Mouse (Mus musculus) lung, postnatal 0 days (tissue): ENCODE measurements around the gene Arl2. TPM values are rescaled to one million over a fixed set of nuclear protein-coding genes. Genes with fewer than 3 reads are reported as not detected.

Experiments
- ATAC-seq: fragments of 200-750 bp; cut with Nextera tagmentation; 2 replicates; pipeline ENCODE4 v1.8.0; 2017; ENCODE audit warnings: moderate library complexity
- DNase-seq: peaks from one replicate; pipeline ENCODE4 v3.0.0-alpha.2; 2016; ENCODE audit warnings: low spot score
- H3K27ac ChIP-seq: fragments of 300-500 bp; sonication (generic); 2 replicates; pipeline ENCODE4 v1.5.1; 2014; ENCODE audit warnings: antibody characterized with exemption, mild to moderate bottlenecking, low read length, mixed read lengths
- H3K27me3 ChIP-seq: fragments of 300-500 bp; sonication (generic); replicated peaks from 2 replicates; pipeline ENCODE4 v1.6.1; 2014; ENCODE audit warnings: low read length, mixed read lengths; ENCODE audit not compliant: insufficient read depth
- H3K36me3 ChIP-seq: fragments of 300-500 bp; sonication (generic); 2 replicates; pipeline ENCODE4 v1.6.1; 2014; ENCODE audit warnings: low read length, mixed read lengths; ENCODE audit not compliant: insufficient read depth
- H3K4me1 ChIP-seq: fragments of 300-500 bp; sonication (generic); 2 replicates; pipeline ENCODE4 v1.6.1; 2014; ENCODE audit warnings: antibody characterized with exemption, low read depth, low read length, mixed read lengths; ENCODE audit not compliant: insufficient read depth
- H3K4me2 ChIP-seq: fragments of 300-500 bp; sonication (generic); replicated peaks from 2 replicates; pipeline ENCODE4 v1.6.1; 2014; ENCODE audit warnings: low read depth, mild to moderate bottlenecking, low read length, moderate library complexity, mixed read lengths
- H3K4me3 ChIP-seq: fragments of 300-500 bp; sonication (generic); 2 replicates; pipeline ENCODE4 v1.5.1; 2014; ENCODE audit warnings: low read depth, low read length
- H3K9ac ChIP-seq: fragments of 300-500 bp; sonication (generic); replicated peaks from 2 replicates; pipeline ENCODE4 v1.6.1; 2014; ENCODE audit warnings: low read depth, mild to moderate bottlenecking
- H3K9me3 ChIP-seq: fragments of 300-500 bp; sonication (generic); 2 replicates; pipeline ENCODE4 v1.6.1; 2016; ENCODE audit warnings: low read length, mixed read lengths
- CTCF ChIP-seq: IDR thresholded peaks from 2 replicates; pipeline ENCODE4 v1.5.1; 2016; ENCODE audit warnings: antibody characterized with exemption, mild to moderate bottlenecking
- EP300 ChIP-seq: IDR thresholded peaks from 2 replicates; pipeline ENCODE4 v1.6.1; 2016; ENCODE audit warnings: antibody characterized with exemption, mild to moderate bottlenecking, control low read depth
- WGBS: fragments of 180-500 bp; shearing (Covaris S2); extraction: QIAGEN DNeasy Blood & Tissue Kit; methylation state at CpG from one replicate; pipeline ENCODE4 v1.1.7; 2014; 5-methylcytosine and 5-hydroxymethylcytosine counted together
- polyA plus RNA-seq: library from polyadenylated mRNA; unstranded; fragments of >200 nt; fragmentation: Nextera tagmentation; extraction: Ambion mirVana; gene quantifications from 2 replicates; pipeline ENCODE4 v1.2.1, GENCODE M21; 2015

Gene Arl2
- polyA plus RNA-seq, 1 experiment from 2014 or later, result 64.6 TPM

DNA sequence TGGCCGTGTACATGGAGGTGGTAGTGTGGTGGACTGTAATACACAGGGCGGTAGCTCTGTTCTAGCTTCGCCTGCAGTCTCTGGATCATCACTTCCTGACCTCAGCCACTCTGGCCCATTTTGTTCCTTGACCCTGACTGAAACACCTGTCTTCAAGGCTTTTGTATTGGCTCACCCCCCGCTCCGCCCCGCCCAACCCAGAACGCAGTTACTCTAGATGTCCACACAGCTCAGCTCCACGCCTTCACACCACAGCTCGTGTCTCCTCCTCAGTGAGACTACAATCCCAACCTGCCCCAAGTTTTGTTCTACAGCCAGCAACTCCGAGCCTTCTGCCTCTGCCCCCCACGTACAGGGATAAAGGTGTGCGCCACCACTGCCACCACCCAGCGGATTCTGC lies 52.5 kb downstream of the Arl2 start:
- H3K9me3 ChIP-seq, result no peaks in the 10 kb centered on the region
- no peak overlapping the region for H3K4me2 ChIP-seq
- no peaks in the 10 kb centered on the region for H3K27me3 ChIP-seq
- no peak overlapping the region for H3K4me3 ChIP-seq
- WGBS, result 91% methylated on average over 13 of the region's 13 CpGs
- TF ChIP-seq CTCF (no peak), EP300 (no peak)
- DNase-seq (no peak), ATAC-seq (no peak)
- H3K9ac ChIP-seq, result no peak overlapping the region
- H3K27ac ChIP-seq, result no peak overlapping the region
- H3K4me1 ChIP-seq, result 0 out of 2 replicates have a peak, but pooled peaks cover 5% of the 10 kb centered on the region
- H3K36me3 ChIP-seq, result 0 out of 2 replicates have a peak, but pooled peaks cover 3% of the 10 kb centered on the region

- DNase-seq, result peak; percentile 84
These were observed 55.9 kb downstream of the Arl2 start for GRCm38 (mm10) chr19:6085417-6085879.

GRCm38 (mm10) chr19:6084478-6085248 lies 56.7 kb downstream of the Arl2 start, which contains the start of the genes Zfpl1 and Cdca5:
Gene Zfpl1, minus strand, starts transcription at chr19:6084956.
Gene Cdca5, plus strand, starts transcription at chr19:6084983.
- H3K36me3 ChIP-seq, result peaks cover 20% of the 10 kb centered on the region; the same call in 1 of the 2 replicates
- TF ChIP-seq EP300, result peak; percentile 55; the same call in 1 of the 2 replicates
- no peak for TF ChIP-seq CTCF

More at GRCm38 (mm10) chr19:6085417-6085879, 55.9 kb downstream of the Arl2 start:
- 0 out of 2 replicates have a peak, but pooled peaks cover 6% of the 10 kb centered on the region for H3K4me1 ChIP-seq
- WGBS, result 1% methylated on average over 17 of the region's 17 CpGs
- TF ChIP-seq CTCF (no peak), EP300 (no peak)
- H3K9ac ChIP-seq, result peak overlapping the region; percentile 34; the same call in 1 of the 2 replicates
- H3K27ac ChIP-seq, result no peak overlapping the region
- ATAC-seq, result peak; percentile 60
- peak overlapping the region; percentile 62 for H3K4me3 ChIP-seq
- H3K36me3 ChIP-seq, result peaks cover 15% of the 10 kb centered on the region; the same call in 1 of the 2 replicates
- H3K4me2 ChIP-seq, result peak overlapping the region; percentile 94
- H3K9me3 ChIP-seq, result no peaks in the 10 kb centered on the region
- H3K27me3 ChIP-seq, result no peaks in the 10 kb centered on the region

More at GRCm38 (mm10) chr19:6084478-6085248, 56.7 kb downstream of the Arl2 start, which contains the start of the genes Zfpl1 and Cdca5:
- Histone ChIP-seq H3K4me3 (peak within 1 kb of the TSS; percentile 62), H3K9me3 (no peaks in the 10 kb centered on the region), H3K27ac (peak within 1 kb of the TSS; percentile 40; the same call in 1 of the 2 replicates), H3K9ac (peak within 1 kb of the TSS; percentile 65), H3K27me3 (no peaks in the 10 kb centered on the region), H3K4me2 (peak within 1 kb of the TSS; percentile 94), H3K4me1 (0 out of 2 replicates have a peak, but pooled peaks cover 6% of the 10 kb centered on the region)
- peak; percentile 96 for ATAC-seq
- under 1% methylated on average over 57 of the region's 58 CpGs for WGBS
- DNase-seq, result peak; percentile 98

Other genes with a start within 250 kb of the Arl2 start
- gene Tigd3, start 247.4 kb downstream of the Arl2 start, polyA plus RNA-seq, result 1.3 and 1.5 TPM in 2 replicates
- gene Dpf2, start 228.5 kb downstream of the Arl2 start, polyA plus RNA-seq, result 77.7 and 78.0 TPM in 2 replicates
- 21.3 and 23.2 TPM in 2 replicates for gene Cdc42ep2, start 216.7 kb downstream of the Arl2 start, polyA plus RNA-seq
- 16.6 and 20.7 TPM in 2 replicates for gene Pola2, start 177.3 kb downstream of the Arl2 start, polyA plus RNA-seq
- gene Slc22a20, start 155.4 kb downstream of the Arl2 start, polyA plus RNA-seq, result not detected in 2 replicates
- 11.9 and 14.3 TPM in 2 replicates for gene Capn1, start 125.7 kb downstream of the Arl2 start, polyA plus RNA-seq
- gene Syvn1, start 95.0 kb downstream of the Arl2 start, polyA plus RNA-seq, result 16.3 and 18.7 TPM in 2 replicates
- 36.7 and 37.6 TPM in 2 replicates for gene Mrpl49, start 83.8 kb downstream of the Arl2 start, polyA plus RNA-seq
- 784 and 827 TPM in 2 replicates for gene Fau, start 83.7 kb downstream of the Arl2 start, polyA plus RNA-seq
- 31.2 and 33.9 TPM in 2 replicates for gene Znhit2, start 80.4 kb downstream of the Arl2 start, polyA plus RNA-seq
- 8.1 and 9.5 TPM in 2 replicates for gene Tm7sf2, start 73.2 kb downstream of the Arl2 start, polyA plus RNA-seq
- 48.7 and 52.7 TPM in 2 replicates for gene Vps51, start 64.3 kb downstream of the Arl2 start, polyA plus RNA-seq
- gene Tmem262, start 61.5 kb downstream of the Arl2 start, polyA plus RNA-seq, result not detected in 2 replicates
- gene Gm28374, start 59.3 kb downstream of the Arl2 start, polyA plus RNA-seq, result 0.35 and 0.62 TPM in 2 replicates
- 53.5 and 57.8 TPM in 2 replicates for gene Zfpl1, start 56.6 kb downstream of the Arl2 start, polyA plus RNA-seq
- gene Cdca5, start 56.6 kb downstream of the Arl2 start, polyA plus RNA-seq, result 2.8 TPM in 2 replicates
- gene AC131692.1, start 47.1 kb downstream of the Arl2 start, polyA plus RNA-seq, result not detected in 2 replicates
- gene Naaladl1, start 35.8 kb downstream of the Arl2 start, polyA plus RNA-seq, result 0.14 TPM in 1 of 2 replicates, not detected in the other
- 22.3 and 24.5 TPM in 2 replicates for gene Sac3d1, start 22.9 kb downstream of the Arl2 start, polyA plus RNA-seq
- 29.7 and 30.8 TPM in 2 replicates for gene Snx15, start 13.2 kb downstream of the Arl2 start, polyA plus RNA-seq
- 0.93 and 1.0 TPM in 2 replicates for gene Batf2, start 565 bp downstream of the Arl2 start, polyA plus RNA-seq
- 0.10 TPM in 1 of 2 replicates, not detected in the other for gene Majin, start 42.8 kb upstream of the Arl2 start, polyA plus RNA-seq
- 0.49 and 0.55 TPM in 2 replicates for gene Gpha2, start 84.8 kb upstream of the Arl2 start, polyA plus RNA-seq
- gene Ppp2r5b, start 94.3 kb upstream of the Arl2 start, polyA plus RNA-seq, result 20.2 and 21.6 TPM in 2 replicates
- 5.1 and 5.9 TPM in 2 replicates for gene Atg2a, start 100.1 kb upstream of the Arl2 start, polyA plus RNA-seq
- 115 and 119 TPM in 2 replicates for gene Ehd1, start 135.2 kb upstream of the Arl2 start, polyA plus RNA-seq
- gene Cdc42bpg, start 164.9 kb upstream of the Arl2 start, polyA plus RNA-seq, result 2.8 and 3.2 TPM in 2 replicates
- gene Men1, start 193.4 kb upstream of the Arl2 start, polyA plus RNA-seq, result 42.1 and 42.7 TPM in 2 replicates
- 22.5 and 25.0 TPM in 2 replicates for gene Map4k2, start 199.6 kb upstream of the Arl2 start, polyA plus RNA-seq
- 48.1 and 49.5 TPM in 2 replicates for gene Sf1, start 222.1 kb upstream of the Arl2 start, polyA plus RNA-seq
- gene Pygm, start 242.9 kb upstream of the Arl2 start, polyA plus RNA-seq, result 20.5 and 32.1 TPM in 2 replicates